In genomic region chr10:127061513-127061912, GRCm38 (mm10) we compare ENCODE assay signal across 16 mouse cellular contexts. TPM values are rescaled to one million over a fixed set of nuclear protein-coding genes. Genes with fewer than 3 reads are reported as not detected.
DNase-seq lines count a peak whose midpoint lies in the region; ATAC-seq lines count a peak whose summit lies in the region.
"Had no signal": no experiment of that assay in that cellular context is flagged by ENCODE, and none has a peak within 500 bp of the region (broad histone marks: within the 10 kb centered on the region; RNA-seq: fewer than 3 reads in every experiment).

No protein-coding gene starts in this region.

- no peak overlapping the region for H3K4me3 ChIP-seq in forebrain, embryonic 12.5 days (replicated peaks)
- H3K4me3 ChIP-seq in forebrain, embryonic 14.5 days (ENCODE audit: low read depth, low read length), result 0 out of 2 replicates have a peak overlapping the region, but pooled peaks have one; percentile 89
- H3K4me3 ChIP-seq in hindbrain, embryonic 14.5 days (replicated peaks; ENCODE audit: low read length), result peak overlapping the region; percentile 90
- peak overlapping the region; percentile 85; the same call in 1 of the 2 replicates for H3K4me3 ChIP-seq in midbrain, embryonic 16.5 days (ENCODE audit: low read depth, low read length)

- peak overlapping the region; percentile 97 for H3K27ac ChIP-seq in forebrain, embryonic 12.5 days
- H3K27ac ChIP-seq in forebrain, embryonic 14.5 days (ENCODE audit: low read depth, low read length), result peak overlapping the region; percentile 95
- peak overlapping the region; percentile 98 for H3K27ac ChIP-seq in hindbrain, embryonic 14.5 days
- peak overlapping the region; percentile 89 for H3K27ac ChIP-seq in midbrain, embryonic 16.5 days (ENCODE audit: low read length)
- H3K27ac ChIP-seq: heart, embryonic 13.5 days had no signal

- no peaks in the 10 kb centered on the region for H3K9me3 ChIP-seq in forebrain, embryonic 12.5 days
- no peaks in the 10 kb centered on the region for H3K9me3 ChIP-seq in forebrain, embryonic 14.5 days (replicated peaks; ENCODE audit: control insufficient read depth, low read length)
- no peaks in the 10 kb centered on the region for H3K9me3 ChIP-seq in hindbrain, embryonic 14.5 days (ENCODE audit: control insufficient read depth, low read length)
- H3K9me3 ChIP-seq in midbrain, embryonic 16.5 days (replicated peaks; ENCODE audit: control insufficient read depth, low read length, poor library complexity, severe bottlenecking), result no peaks in the 10 kb centered on the region
- H3K9me3 ChIP-seq: heart, embryonic 13.5 days had no signal

- peaks cover 32% of the 10 kb centered on the region for H3K36me3 ChIP-seq in forebrain, embryonic 12.5 days (replicated peaks)
- peaks cover 33% of the 10 kb centered on the region for H3K36me3 ChIP-seq in forebrain, embryonic 14.5 days (ENCODE audit: control insufficient read depth, insufficient read depth, low read length)
- peaks cover 35% of the 10 kb centered on the region for H3K36me3 ChIP-seq in hindbrain, embryonic 14.5 days (replicated peaks; ENCODE audit: control insufficient read depth, insufficient read depth)
- peaks cover 25% of the 10 kb centered on the region for H3K36me3 ChIP-seq in midbrain, embryonic 16.5 days (ENCODE audit: control insufficient read depth, insufficient read depth, low read length)

- H3K4me2 ChIP-seq in forebrain, embryonic 12.5 days, result peak overlapping the region; percentile 96; the same call in 1 of the 2 replicates
- peak overlapping the region; percentile 87 for H3K4me2 ChIP-seq in forebrain, embryonic 14.5 days (ENCODE audit: low read length)
- H3K4me2 ChIP-seq in hindbrain, embryonic 14.5 days (replicated peaks), result peak overlapping the region; percentile 60
- peak overlapping the region; percentile 82 for H3K4me2 ChIP-seq in midbrain, embryonic 16.5 days (ENCODE audit: low read length)

- WGBS in forebrain, embryonic 12.5 days, result 75% methylated on average over 2 of the region's 2 CpGs
- 71% methylated on average over 2 of the region's 2 CpGs for WGBS in forebrain, embryonic 14.5 days
- whole genome bisulfite sequencing in hindbrain, embryonic 14.5 days, result 65% methylated on average over 2 of the region's 2 CpGs
- 70% methylated on average over 2 of the region's 2 CpGs for WGBS in midbrain, embryonic 16.5 days

- no peak for DNase-seq in forebrain, embryonic 14.5 days (ENCODE audit: low spot score)
- DNase-seq in hindbrain, embryonic 14.5 days (ENCODE audit: low spot score), result no peak
- DNase-seq in gastrocnemius, postnatal 25 days, result no peak
- DNase-seq in adrenal gland, postnatal 4 days (ENCODE audit: low spot score in 2 of 2), result no peak
- DNase-seq in retina, embryonic 14.5 days (ENCODE audit: low spot score), result no peak
- DNase-seq: adrenal gland, postnatal 36 days; heart, postnatal 36 days; left cerebral cortex, postnatal 4 days; lung, adult 18-20 months had no signal

- H3K27me3 ChIP-seq in forebrain, embryonic 12.5 days, result no peaks in the 10 kb centered on the region; the same call in 1 of the 2 replicates
- no peaks in the 10 kb centered on the region for H3K27me3 ChIP-seq in forebrain, embryonic 14.5 days (replicated peaks; ENCODE audit: control insufficient read depth, insufficient read depth, low read length)
- H3K27me3 ChIP-seq in hindbrain, embryonic 14.5 days (ENCODE audit: control insufficient read depth, insufficient read depth, low read length), result no peaks in the 10 kb centered on the region
- no peaks in the 10 kb centered on the region for H3K27me3 ChIP-seq in midbrain, embryonic 16.5 days (ENCODE audit: control insufficient read depth, insufficient read depth, low read depth, low read length)
- H3K27me3 ChIP-seq: Patski had no signal

- H3K4me1 ChIP-seq in forebrain, embryonic 12.5 days, result peaks cover 57% of the 10 kb centered on the region
- peaks cover 26% of the 10 kb centered on the region for H3K4me1 ChIP-seq in forebrain, embryonic 14.5 days (ENCODE audit: control insufficient read depth, insufficient read depth, low read length)
- peaks cover 34% of the 10 kb centered on the region for H3K4me1 ChIP-seq in hindbrain, embryonic 14.5 days (replicated peaks; ENCODE audit: control insufficient read depth, insufficient read depth, low read length)
- peaks cover 32% of the 10 kb centered on the region for H3K4me1 ChIP-seq in midbrain, embryonic 16.5 days (ENCODE audit: control insufficient read depth, insufficient read depth, low read length)

- no peak for ATAC-seq in forebrain, embryonic 12.5 days (ENCODE audit: low FRiP score)
- no peak for ATAC-seq in forebrain, embryonic 14.5 days
- ATAC-seq in hindbrain, embryonic 14.5 days (ENCODE audit: low FRiP score), result no peak
- no peak for ATAC-seq in midbrain, embryonic 16.5 days
- ATAC-seq: intestine, embryonic 16.5 days; Patski had no signal

- 0 out of 2 replicates have a peak overlapping the region, but pooled peaks have one; percentile 98 for H3K9ac ChIP-seq in forebrain, embryonic 12.5 days
- peak overlapping the region; percentile 97; the same call in 1 of the 2 replicates for H3K9ac ChIP-seq in forebrain, embryonic 14.5 days (ENCODE audit: low read length)
- peak overlapping the region; percentile 96 for H3K9ac ChIP-seq in hindbrain, embryonic 14.5 days
- peak overlapping the region; percentile 91 for H3K9ac ChIP-seq in midbrain, embryonic 16.5 days (ENCODE audit: low read depth, low read length)
- H3K9ac ChIP-seq: heart, embryonic 13.5 days had no signal

RNA-seq across cellular contexts. Expression of gene March9, which starts 1.5 kb away (rescaled TPM):
- polyA plus RNA-seq in forebrain, embryonic 12.5 days (2016; fragmentation: Nextera tagmentation; extraction: Ambion mirVana), result 3.9 and 4.2 TPM in 2 replicates
- 8.2 and 8.8 TPM in 2 replicates for polyA plus RNA-seq in forebrain, embryonic 14.5 days (2014; fragmentation: Nextera tagmentation; extraction: Ambion mirVana)
- 12.0 and 12.9 TPM in 2 replicates for polyA plus RNA-seq in hindbrain, embryonic 14.5 days (2014; fragmentation: Nextera tagmentation; extraction: Ambion mirVana)
- polyA plus RNA-seq in midbrain, embryonic 16.5 days (2015; fragmentation: Nextera tagmentation; extraction: Ambion mirVana), result 5.6 and 6.3 TPM in 2 replicates
- total RNA-seq in gastrocnemius, postnatal 25 days (2021), result under 1 TPM; 0.62 to 0.82 TPM
- total RNA-seq in adrenal gland, postnatal 4 days (2021), result 10 to 100 TPM; 11.3 to 12.1 TPM

RNA-seq across cellular contexts. Expression of gene Cdk4, which starts 1.8 kb away (rescaled TPM):
- 2,431 and 2,450 TPM in 2 replicates for polyA plus RNA-seq in forebrain, embryonic 12.5 days (2016; fragmentation: Nextera tagmentation; extraction: Ambion mirVana)
- 1,959 and 2,468 TPM in 2 replicates for polyA plus RNA-seq in forebrain, embryonic 14.5 days (2014; fragmentation: Nextera tagmentation; extraction: Ambion mirVana)
- polyA plus RNA-seq in hindbrain, embryonic 14.5 days (2014; fragmentation: Nextera tagmentation; extraction: Ambion mirVana), result 764 and 784 TPM in 2 replicates
- polyA plus RNA-seq in midbrain, embryonic 16.5 days (2015; fragmentation: Nextera tagmentation; extraction: Ambion mirVana), result 646 and 776 TPM in 2 replicates
- 10 to 100 TPM; 43.3 to 46.9 TPM for total RNA-seq in gastrocnemius, postnatal 25 days (2021)
- 100 to 1,000 TPM; 444 to 449 TPM for total RNA-seq in adrenal gland, postnatal 4 days (2021)

RNA-seq across cellular contexts. Expression of gene Tspan31, which starts 8.6 kb away (rescaled TPM):
- 139 and 158 TPM in 2 replicates for polyA plus RNA-seq in forebrain, embryonic 12.5 days (2016; fragmentation: Nextera tagmentation; extraction: Ambion mirVana)
- polyA plus RNA-seq in forebrain, embryonic 14.5 days (2014; fragmentation: Nextera tagmentation; extraction: Ambion mirVana), result 36.7 and 44.5 TPM in 2 replicates
- polyA plus RNA-seq in hindbrain, embryonic 14.5 days (2014; fragmentation: Nextera tagmentation; extraction: Ambion mirVana), result 54.4 and 83.3 TPM in 2 replicates
- 105 and 110 TPM in 2 replicates for polyA plus RNA-seq in midbrain, embryonic 16.5 days (2015; fragmentation: Nextera tagmentation; extraction: Ambion mirVana)
- 10 to 100 TPM; 24.1 to 28.8 TPM for total RNA-seq in gastrocnemius, postnatal 25 days (2021)
- 10 to 100 TPM; 87.6 to 96.4 TPM for total RNA-seq in adrenal gland, postnatal 4 days (2021)

RNA-seq across cellular contexts. Expression of gene Cyp27b1, which starts 13.5 kb away (rescaled TPM):
- 0.10 and 0.28 TPM in 2 replicates for polyA plus RNA-seq in forebrain, embryonic 12.5 days (2016; fragmentation: Nextera tagmentation; extraction: Ambion mirVana)
- 0.09 TPM in 1 of 2 replicates, not detected in the other for polyA plus RNA-seq in forebrain, embryonic 14.5 days (2014; fragmentation: Nextera tagmentation; extraction: Ambion mirVana)
- polyA plus RNA-seq in hindbrain, embryonic 14.5 days (2014; fragmentation: Nextera tagmentation; extraction: Ambion mirVana), result 0.08 TPM in 1 of 2 replicates, not detected in the other
- 0.08 and 0.14 TPM in 2 replicates for polyA plus RNA-seq in midbrain, embryonic 16.5 days (2015; fragmentation: Nextera tagmentation; extraction: Ambion mirVana)
- under 1 TPM; 0.10 to 0.19 TPM for total RNA-seq in gastrocnemius, postnatal 25 days (2021)
- total RNA-seq in adrenal gland, postnatal 4 days (2021), result 1 to 10 TPM; 1.1 to 1.2 TPM
- total RNA-seq: liver, adult 2 months; neutrophil, adult 5-6 weeks had no signal

RNA-seq across cellular contexts. Expression of gene Agap2, which starts 13.6 kb away (rescaled TPM):
- polyA plus RNA-seq in forebrain, embryonic 12.5 days (2016; fragmentation: Nextera tagmentation; extraction: Ambion mirVana), result 0.73 and 1.1 TPM in 2 replicates
- polyA plus RNA-seq in forebrain, embryonic 14.5 days (2014; fragmentation: Nextera tagmentation; extraction: Ambion mirVana), result 3.9 and 4.7 TPM in 2 replicates
- polyA plus RNA-seq in hindbrain, embryonic 14.5 days (2014; fragmentation: Nextera tagmentation; extraction: Ambion mirVana), result 6.7 and 8.2 TPM in 2 replicates
- 5.1 and 5.3 TPM in 2 replicates for polyA plus RNA-seq in midbrain, embryonic 16.5 days (2015; fragmentation: Nextera tagmentation; extraction: Ambion mirVana)
- total RNA-seq in gastrocnemius, postnatal 25 days (2021), result 1 to 10 TPM; 2.0 to 2.4 TPM
- total RNA-seq in adrenal gland, postnatal 4 days (2021), result 1 to 10 TPM; 3.6 to 4.1 TPM
- polyA plus RNA-seq: heart, embryonic 13.5 days had no signal
